9 mouse cellular contexts compared by ENCODE assay signal in genomic region chr11:4299191-4299590, GRCm38 (mm10). TPM values are rescaled to one million over a fixed set of nuclear protein-coding genes. Genes with fewer than 3 reads are reported as not detected.
DNase-seq lines count a peak whose midpoint lies in the region; ATAC-seq and TF ChIP-seq lines count a peak whose summit lies in the region.
"Had no signal": no experiment of that assay in that cellular context is flagged by ENCODE, and none has a peak within 500 bp of the region (broad histone marks: within the 10 kb centered on the region; RNA-seq: fewer than 3 reads in every experiment).

No protein-coding gene starts in this region.

- H3K4me2 ChIP-seq in limb, embryonic 11.5 days (ENCODE audit: low read depth, severe bottlenecking) = no peak overlapping the region
- H3K4me2 ChIP-seq in heart, embryonic 15.5 days = peak overlapping the region; percentile 16; the same call in 1 of the 2 replicates
- H3K4me2 ChIP-seq in lung, postnatal 0 days (replicated peaks; ENCODE audit: low read depth, low read length) = no peak overlapping the region
- H3K4me2 ChIP-seq in stomach, postnatal 0 days (replicated peaks; ENCODE audit: low read depth) = no peak overlapping the region
- H3K4me2 ChIP-seq: limb, embryonic 13.5 days had no signal

- in situ Hi-C loops in Patski (cut with MboI; ENCODE audit: low pct_unique_long_range_greater_than_20kb) = loop anchor here (5.0 to 25.0 kb wide), 2 partner anchors 37 to 1563 kb away; partner anchors contain the start of gene Aebp1

- H3K9ac ChIP-seq in limb, embryonic 11.5 days (ENCODE audit: low read length) = no peak overlapping the region
- H3K9ac ChIP-seq in heart, embryonic 15.5 days = no peak overlapping the region
- no peak overlapping the region for H3K9ac ChIP-seq in lung, postnatal 0 days (replicated peaks; ENCODE audit: low read depth)
- H3K9ac ChIP-seq in stomach, postnatal 0 days (ENCODE audit: low read length) = no peak overlapping the region
- H3K9ac ChIP-seq: limb, embryonic 13.5 days had no signal

- H3K27me3 ChIP-seq in limb, embryonic 11.5 days (ENCODE audit: control insufficient read depth, insufficient read depth, low read length) = no peaks in the 10 kb centered on the region
- peaks cover 7% of the 10 kb centered on the region; the same call in 1 of the 2 replicates for H3K27me3 ChIP-seq in limb, embryonic 10.5 days (ENCODE audit: low read depth, poor library complexity, severe bottlenecking)
- no peaks in the 10 kb centered on the region for H3K27me3 ChIP-seq in Patski
- H3K27me3 ChIP-seq in heart, embryonic 15.5 days = no peaks in the 10 kb centered on the region
- H3K27me3 ChIP-seq in lung, postnatal 0 days (replicated peaks; ENCODE audit: insufficient read depth, low read length) = no peaks in the 10 kb centered on the region
- no peaks in the 10 kb centered on the region for H3K27me3 ChIP-seq in stomach, postnatal 0 days (ENCODE audit: control insufficient read depth, insufficient read depth, low read length)

- no peak for TF ChIP-seq CTCF in Patski (IDR thresholded peaks at IDR 0.05)
- TF ChIP-seq CTCF in lung, postnatal 0 days (IDR thresholded peaks at IDR 0.05) = no peak
- TF ChIP-seq CTCF in stomach, postnatal 0 days (IDR thresholded peaks at IDR 0.05; ENCODE audit: low read depth) = no peak

- CTCF ChIA-PET in Patski (lab: Charles Lee) = interaction anchor here (1.0 to 4.4 kb wide), 5 partner anchors 10 to 40 kb away, joined by 3 to 22 read pairs (median 6); no protein-coding TSS in a partner anchor

- peaks cover 22% of the 10 kb centered on the region for H3K4me1 ChIP-seq in limb, embryonic 11.5 days (ENCODE audit: control insufficient read depth, insufficient read depth, low read length)
- peaks cover 44% of the 10 kb centered on the region for H3K4me1 ChIP-seq in limb, embryonic 10.5 days
- peaks cover 87% of the 10 kb centered on the region for H3K4me1 ChIP-seq in heart, embryonic 15.5 days (replicated peaks)
- peaks cover 17% of the 10 kb centered on the region; the same call in 1 of the 2 replicates for H3K4me1 ChIP-seq in lung, postnatal 0 days (ENCODE audit: insufficient read depth, low read depth, low read length)
- H3K4me1 ChIP-seq in stomach, postnatal 0 days (replicated peaks; ENCODE audit: control insufficient read depth, insufficient read depth) = peaks cover 6% of the 10 kb centered on the region; the same call in 1 of the 2 replicates

- no peaks in the 10 kb centered on the region for H3K9me3 ChIP-seq in limb, embryonic 11.5 days (ENCODE audit: control insufficient read depth, low read length)
- no peaks in the 10 kb centered on the region for H3K9me3 ChIP-seq in limb, embryonic 10.5 days (replicated peaks)
- H3K9me3 ChIP-seq in heart, embryonic 15.5 days (replicated peaks) = no peaks in the 10 kb centered on the region
- no peaks in the 10 kb centered on the region for H3K9me3 ChIP-seq in lung, postnatal 0 days (ENCODE audit: low read length)
- H3K9me3 ChIP-seq in stomach, postnatal 0 days (ENCODE audit: control insufficient read depth, low read length) = no peaks in the 10 kb centered on the region
- H3K9me3 ChIP-seq: limb, embryonic 13.5 days had no signal

- no peak for ATAC-seq in limb, embryonic 11.5 days (ENCODE audit: insufficient number of reproducible peaks, low FRiP score, low TSS enrichment, low read depth)
- peak; percentile 58 for ATAC-seq in Patski
- ATAC-seq in heart, embryonic 15.5 days (replicated peaks; ENCODE audit: insufficient number of reproducible peaks, insufficient read depth, low FRiP score, low read depth) = no peak
- 0 out of 2 replicates have a peak, but pooled peaks have one; percentile 17 for ATAC-seq in lung, postnatal 0 days
- no peak for ATAC-seq in stomach, postnatal 0 days (ENCODE audit: low FRiP score, low TSS enrichment)

- H3K27ac ChIP-seq in limb, embryonic 11.5 days (replicated peaks; ENCODE audit: low read depth, low read length) = no peak overlapping the region
- H3K27ac ChIP-seq in limb, embryonic 10.5 days = no peak overlapping the region
- H3K27ac ChIP-seq in heart, embryonic 15.5 days = peak overlapping the region; percentile 43
- H3K27ac ChIP-seq in lung, postnatal 0 days (ENCODE audit: low read length) = no peak overlapping the region
- no peak overlapping the region for H3K27ac ChIP-seq in stomach, postnatal 0 days (replicated peaks)
- H3K27ac ChIP-seq: limb, embryonic 13.5 days had no signal

- H3K36me3 ChIP-seq in limb, embryonic 11.5 days (ENCODE audit: control insufficient read depth, insufficient read depth, low read length) = no peaks in the 10 kb centered on the region
- no peaks in the 10 kb centered on the region for H3K36me3 ChIP-seq in limb, embryonic 10.5 days
- no peaks in the 10 kb centered on the region for H3K36me3 ChIP-seq in heart, embryonic 15.5 days
- H3K36me3 ChIP-seq in lung, postnatal 0 days (ENCODE audit: insufficient read depth, low read length) = no peaks in the 10 kb centered on the region
- H3K36me3 ChIP-seq in stomach, postnatal 0 days (ENCODE audit: control insufficient read depth, insufficient read depth, low read length) = no peaks in the 10 kb centered on the region
- H3K36me3 ChIP-seq: limb, embryonic 13.5 days had no signal

- POLR2A ChIA-PET in Patski (lab: Charles Lee) = interaction anchor here (1.1 kb wide), 1 partner anchor 32 kb away, joined by 4 read pairs; no protein-coding TSS in a partner anchor

- H3K4me3 ChIP-seq in limb, embryonic 11.5 days (ENCODE audit: low read depth, low read length) = no peak overlapping the region
- H3K4me3 ChIP-seq in limb, embryonic 10.5 days = no peak overlapping the region
- no peak overlapping the region for H3K4me3 ChIP-seq in heart, embryonic 15.5 days
- H3K4me3 ChIP-seq in lung, postnatal 0 days (ENCODE audit: low read depth, low read length) = no peak overlapping the region
- no peak overlapping the region for H3K4me3 ChIP-seq in stomach, postnatal 0 days (ENCODE audit: low read depth, low read length)
- H3K4me3 ChIP-seq: limb, embryonic 13.5 days had no signal

- peak; percentile 21; the same call in 1 of the 2 replicates for TF ChIP-seq EP300 in lung, postnatal 0 days (IDR thresholded peaks at IDR 0.05)
- TF ChIP-seq EP300 in stomach, postnatal 0 days (optimal IDR thresholded peaks at IDR 0.05) = no peak

- 47% methylated on average over 12 of the region's 12 CpGs for WGBS in limb, embryonic 11.5 days
- WGBS in limb, embryonic 10.5 days = 55% methylated on average over 12 of the region's 12 CpGs
- WGBS in heart, embryonic 15.5 days = 19% methylated on average over 12 of the region's 12 CpGs
- WGBS in lung, postnatal 0 days = 19% methylated on average over 12 of the region's 12 CpGs
- WGBS in stomach, postnatal 0 days = 41% methylated on average over 12 of the region's 12 CpGs

- peak; percentile 33 for DNase-seq in limb, embryonic 11.5 days (ENCODE audit: low spot score)
- DNase-seq in limb, embryonic 10.5 days (ENCODE audit: low spot score) = no peak
- no peak for DNase-seq in Patski (ENCODE audit: low read depth, low spot score)
- peak; percentile 51 for DNase-seq in lung, postnatal 0 days (ENCODE audit: low spot score)
- no peak for DNase-seq in cerebellum, postnatal 25 days
- DNase-seq in stomach, postnatal 0 days (ENCODE audit: low spot score) = no peak
- no peak for DNase-seq in left cerebral cortex, adult 11 months (ENCODE audit: low spot score)

RNA-seq across cellular contexts. Expression of gene Lif, which starts 41.8 kb away (rescaled TPM):
- polyA plus RNA-seq in limb, embryonic 11.5 days (2014; fragmentation: Nextera tagmentation; extraction: Ambion mirVana) = 0.04 and 0.05 TPM in 2 replicates
- polyA plus RNA-seq in limb, embryonic 10.5 days (2016; fragmentation: Nextera tagmentation; extraction: Ambion mirVana) = 0.05 and 0.06 TPM in 2 replicates
- polyA plus RNA-seq in Patski (2021) = 31.3 TPM
- polyA plus RNA-seq in heart, embryonic 15.5 days (2015; fragmentation: Nextera tagmentation; extraction: Ambion mirVana) = 0.23 and 0.55 TPM in 2 replicates
- 0.57 and 0.94 TPM in 2 replicates for polyA plus RNA-seq in lung, postnatal 0 days (2015; fragmentation: Nextera tagmentation; extraction: Ambion mirVana)
- 0.61 and 1.1 TPM in 2 replicates for polyA plus RNA-seq in stomach, postnatal 0 days (2015; fragmentation: Nextera tagmentation; extraction: Ambion mirVana)

Comparison
In these comparisons a context has a peak if more than half of its experiments do, and no peak if none do; other contexts are left out.
1. DNase-seq: peak in limb, embryonic 11.5 days (single experiment) and lung, postnatal 0 days (single experiment); none in limb, embryonic 10.5 days (single experiment), Patski (single experiment), cerebellum, postnatal 25 days (0 of 2), stomach, postnatal 0 days (single experiment) and left cerebral cortex, adult 11 months (single experiment).
2. ATAC-seq: peak in Patski (single experiment) and lung, postnatal 0 days (single experiment); none in limb, embryonic 11.5 days (single experiment), heart, embryonic 15.5 days (single experiment) and stomach, postnatal 0 days (single experiment).
3. RNA of gene Lif, which starts 41.8 kb away (polyA plus RNA-seq): 31.3 TPM in Patski (single experiment); 0.61 to 1.1 TPM in stomach, postnatal 0 days, 0.57 to 0.94 TPM in lung, postnatal 0 days, 0.23 to 0.55 TPM in heart, embryonic 15.5 days, 0.05 to 0.06 TPM in limb, embryonic 10.5 days and 0.04 to 0.05 TPM in limb, embryonic 11.5 days; every median in the first group is over 10 times any median in the second.